Mouse (Mus musculus) liver, adult 2 months (tissue): ENCODE measurements at regions not wholly inside any gene's neighbourhood (a gene's known extent, or its start where the extent isn't known, plus 50 kb on each side); places are given as distances from the start of the nearest gene placed in this dataset.

ENCODE experiments used
- DNase-seq: peaks from one replicate; pipeline ENCODE4 v3.0.0-alpha.2; 2011; ENCODE audit warnings: low read depth, low spot score; ENCODE audit errors: extremely low read depth
- H3K27ac ChIP-seq: fragments of 200-500 bp; replicated peaks from 2 replicates; pipeline ENCODE4 v1.5.1; 2012; ENCODE audit warnings: low read depth, mild to moderate bottlenecking, control low read depth, inconsistent platforms, low read length; ENCODE audit not compliant: insufficient read depth
- H3K27me3 ChIP-seq: fragments of 200-500 bp; 2 replicates; pipeline ENCODE4 v1.6.1; 2012; ENCODE audit warnings: mild to moderate bottlenecking, moderate library complexity, low read length, inconsistent platforms; ENCODE audit not compliant: control insufficient read depth, insufficient read depth
- H3K36me3 ChIP-seq: fragments of 200-500 bp; 2 replicates; pipeline ENCODE4 v1.6.1; 2012; ENCODE audit warnings: low read length, inconsistent platforms; ENCODE audit not compliant: control insufficient read depth, insufficient read depth
- H3K4me1 ChIP-seq: fragments of 200-500 bp; 2 replicates; pipeline ENCODE4 v1.6.1; 2011; ENCODE audit warnings: low read length; ENCODE audit not compliant: control insufficient read depth, insufficient read depth
- H3K4me3 ChIP-seq: fragments of 200-500 bp; 2 replicates; pipeline ENCODE4 v1.5.1; 2011; ENCODE audit warnings: low read depth, mild to moderate bottlenecking, control low read depth, low read length, moderate library complexity; ENCODE audit not compliant: insufficient read depth
- H3K79me2 ChIP-seq: fragments of 200-500 bp; 2 replicates; pipeline ENCODE4 v1.6.1; 2012; ENCODE audit warnings: inconsistent platforms, mild to moderate bottlenecking, low read length, moderate library complexity; ENCODE audit not compliant: control insufficient read depth, insufficient read depth
- H3K9ac ChIP-seq: fragments of 200-500 bp; 2 replicates; pipeline ENCODE4 v1.6.1; 2012; ENCODE audit warnings: low read depth, mild to moderate bottlenecking, control low read depth, inconsistent platforms, low read length
- CTCF ChIP-seq: fragments of 200-500 bp; IDR thresholded peaks from 2 replicates; pipeline ENCODE4 v1.5.1; 2011; ENCODE audit warnings: low read depth, low read length, control low read depth
- POLR2A ChIP-seq: fragments of 200-500 bp; IDR thresholded peaks from 2 replicates; pipeline ENCODE4 v1.6.1; 2011; ENCODE audit warnings: low read length, control low read depth; ENCODE audit not compliant: insufficient read depth; ENCODE audit errors: extremely low read depth
- WGBS: fragments of 180-500 bp; shearing (Covaris S2); methylation state at CpG from one replicate; pipeline ENCODE4 v1.1.7; 2018; 5-methylcytosine and 5-hydroxymethylcytosine counted together

GRCm38 (mm10) chr8:80185286-80185685 lies 127.5 kb upstream of the Hhip start:
- TF ChIP-seq CTCF: no peak
- TF ChIP-seq POLR2A: no peak
- WGBS: 62% methylated on average over 4 of the region's 4 CpGs

DNA sequence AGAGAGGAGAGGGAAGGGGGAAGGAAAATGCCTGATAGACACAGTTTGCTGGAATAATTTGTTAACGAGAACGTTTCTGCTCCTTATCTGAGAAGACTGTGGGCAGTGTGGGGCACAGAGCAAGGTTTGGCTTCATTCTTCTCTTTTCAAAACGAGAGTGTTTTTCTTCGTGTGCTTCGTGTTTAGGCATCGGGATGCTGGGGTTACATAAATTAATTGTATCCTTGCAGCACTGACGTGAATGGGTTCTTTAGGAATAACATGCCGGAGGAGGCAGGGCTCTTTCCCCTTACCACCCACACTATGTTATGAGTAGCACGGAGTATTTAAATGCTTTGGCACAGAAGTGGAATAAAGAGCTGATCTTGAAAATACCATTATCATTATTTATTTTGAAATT lies 110.9 kb upstream of the Hhip start:
- no peak for TF ChIP-seq CTCF
- no peaks in the 10 kb centered on the region for H3K4me1 ChIP-seq
- no peaks in the 10 kb centered on the region for H3K27me3 ChIP-seq
- 78% methylated on average over 9 of the region's 9 CpGs for WGBS
- no peaks in the 10 kb centered on the region for H3K79me2 ChIP-seq
- no peak for DNase-seq
- no peak overlapping the region for H3K9ac ChIP-seq
- no peaks in the 10 kb centered on the region for H3K36me3 ChIP-seq
- no peak overlapping the region for H3K4me3 ChIP-seq
- no peak overlapping the region for H3K27ac ChIP-seq

More at GRCm38 (mm10) chr8:80185286-80185685, 127.5 kb upstream of the Hhip start:
- Histone ChIP-seq H3K79me2 (no peaks in the 10 kb centered on the region), H3K4me1 (no peaks in the 10 kb centered on the region), H3K27ac (no peak overlapping the region), H3K36me3 (no peaks in the 10 kb centered on the region), H3K4me3 (no peak overlapping the region), H3K27me3 (no peaks in the 10 kb centered on the region), H3K9ac (no peak overlapping the region)
- no peak for DNase-seq

DNA sequence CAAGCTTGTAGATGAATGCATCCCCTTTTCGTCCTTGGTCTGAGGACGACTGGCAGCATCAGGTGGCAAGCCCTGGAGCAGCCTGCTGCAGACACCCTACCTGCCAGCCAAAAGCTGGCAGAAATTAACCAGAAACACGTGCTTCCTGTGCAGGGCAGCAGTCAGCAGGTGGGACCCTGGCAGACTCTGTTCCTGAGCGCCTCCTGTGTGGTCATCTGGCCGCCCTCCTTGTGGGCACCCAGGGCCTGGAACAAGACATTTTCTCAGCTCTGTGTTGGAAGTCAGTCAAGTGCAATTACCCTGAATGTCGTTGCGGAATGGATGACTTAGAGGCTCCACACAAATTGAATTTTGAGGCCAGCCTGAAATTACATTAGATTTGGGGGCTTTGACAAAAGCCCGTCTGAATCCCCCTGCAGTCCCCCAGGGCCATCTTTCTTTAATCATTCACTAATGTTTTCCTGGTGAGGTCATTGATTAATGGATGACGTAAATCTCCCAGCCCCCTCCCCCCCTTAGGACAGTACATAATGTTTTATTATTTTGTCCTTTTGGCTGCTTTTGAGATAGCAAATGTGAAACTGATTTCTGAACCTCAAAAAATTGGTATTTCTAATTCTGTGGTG lies 91.8 kb upstream of the Hhip start:
- Histone ChIP-seq H3K27me3 (no peaks in the 10 kb centered on the region), H3K27ac (no peak overlapping the region), H3K36me3 (no peaks in the 10 kb centered on the region), H3K4me1 (no peaks in the 10 kb centered on the region), H3K4me3 (no peak overlapping the region), H3K79me2 (no peaks in the 10 kb centered on the region), H3K9ac (no peak overlapping the region)
- TF ChIP-seq POLR2A (no peak), CTCF (no peak)
- 69% methylated on average over 9 of the region's 9 CpGs for WGBS
- no peak for DNase-seq

GRCm38 (mm10) chr8:80147929-80148328 lies 90.1 kb upstream of the Hhip start:
- Histone ChIP-seq H3K27me3 (no peaks in the 10 kb centered on the region), H3K9ac (no peak overlapping the region), H3K36me3 (no peaks in the 10 kb centered on the region), H3K79me2 (no peaks in the 10 kb centered on the region), H3K4me1 (no peaks in the 10 kb centered on the region), H3K27ac (no peak overlapping the region), H3K4me3 (no peak overlapping the region)
- no peak for DNase-seq
- TF ChIP-seq POLR2A: no peak
- no peak for TF ChIP-seq CTCF
- WGBS: 76% methylated on average over 3 of the region's 3 CpGs

DNA sequence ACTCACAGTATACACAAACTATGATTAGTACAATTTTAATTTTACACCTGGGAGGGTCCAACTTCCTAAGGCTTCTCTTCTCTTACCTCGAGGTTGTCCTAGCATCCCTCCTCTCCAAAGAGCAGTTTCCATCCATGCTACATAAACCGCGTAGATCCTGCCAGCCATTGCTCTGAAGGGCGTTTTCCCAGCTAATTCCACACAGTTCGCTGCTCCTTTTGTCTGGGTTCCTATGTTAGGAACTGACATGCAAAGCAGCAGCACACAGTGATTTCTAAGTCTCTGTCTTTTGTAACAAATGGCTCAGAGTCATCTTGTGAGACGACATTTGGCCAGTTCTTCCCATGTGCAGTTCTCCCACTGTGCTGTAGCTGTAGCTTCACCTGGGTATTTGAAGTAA lies 80.7 kb upstream of the Hhip start:
- Histone ChIP-seq H3K27ac (no peak overlapping the region), H3K4me1 (no peaks in the 10 kb centered on the region), H3K4me3 (no peak overlapping the region), H3K79me2 (no peaks in the 10 kb centered on the region), H3K9ac (no peak overlapping the region), H3K27me3 (no peaks in the 10 kb centered on the region), H3K36me3 (no peaks in the 10 kb centered on the region)
- no peak for DNase-seq
- TF ChIP-seq CTCF (no peak), POLR2A (no peak)
- WGBS: 77% methylated on average over 6 of the region's 6 CpGs

GRCm38 (mm10) chr8:80120378-80120965 lies 62.7 kb upstream of the Hhip start:
- DNase-seq: no peak

More at GRCm38 (mm10) chr8:80120378-80120965, 62.7 kb upstream of the Hhip start:
- WGBS: 71% methylated on average over 3 of the region's 3 CpGs
- H3K27me3 ChIP-seq: no peaks in the 10 kb centered on the region
- H3K4me3 ChIP-seq: no peak overlapping the region
- TF ChIP-seq POLR2A (no peak), CTCF (no peak)
- H3K27ac ChIP-seq: no peak overlapping the region
- H3K36me3 ChIP-seq: no peaks in the 10 kb centered on the region
- H3K79me2 ChIP-seq: no peaks in the 10 kb centered on the region
- no peaks in the 10 kb centered on the region for H3K4me1 ChIP-seq
- H3K9ac ChIP-seq: no peak overlapping the region
